Mouse (Mus musculus): ENCODE measurements around the gene Itgb5.

The Itgb5 gene

DNA sequence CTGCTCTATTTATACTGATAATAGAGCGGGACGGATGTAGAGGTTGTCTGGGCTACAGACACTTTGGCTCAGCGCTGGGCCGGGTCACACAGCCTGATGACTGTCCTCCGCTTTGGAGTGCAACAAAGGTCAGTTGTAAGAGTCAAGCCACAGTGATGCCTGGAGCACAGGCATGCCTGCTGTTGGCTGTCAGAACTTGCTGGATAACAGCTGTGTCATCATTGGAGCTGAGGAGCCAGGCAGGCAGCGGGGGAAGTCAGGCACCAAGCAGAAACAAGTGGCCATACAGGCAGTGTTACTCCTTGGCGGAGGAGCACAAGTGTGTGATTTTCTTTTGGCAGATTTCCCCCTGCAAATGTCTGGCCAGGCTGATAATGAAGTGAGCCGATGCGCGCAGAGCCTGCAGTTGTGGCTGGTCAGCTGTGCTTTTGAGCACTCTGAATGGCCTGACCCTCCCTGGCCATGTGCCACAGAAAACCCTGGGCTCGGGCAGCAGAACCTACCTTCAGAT lies 111.9 kb downstream of the Itgb5 start:
- peak; percentile 70 for DNase-seq

DNA sequence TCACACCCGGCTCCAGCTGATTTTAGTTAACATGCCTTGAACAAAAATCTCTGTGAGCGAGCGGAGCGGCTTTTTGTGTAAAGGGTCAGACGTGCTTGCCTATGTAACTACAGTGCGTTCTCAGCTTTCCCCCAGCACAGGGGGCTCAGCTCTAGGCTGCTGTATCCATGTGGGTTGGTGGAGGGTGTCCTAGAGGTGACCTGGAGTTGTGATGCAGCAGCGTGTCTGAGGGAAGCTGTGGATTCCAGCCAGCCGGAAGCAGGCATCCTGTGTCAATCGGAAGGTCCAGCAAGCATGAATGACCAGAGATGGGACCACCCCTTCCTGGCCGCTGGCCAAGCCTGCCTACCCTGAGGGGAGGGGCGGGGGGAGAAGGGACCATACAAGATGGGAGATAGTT lies 112.9 kb downstream of the Itgb5 start:
- peak; percentile 87 to 88 for DNase-seq

DNA sequence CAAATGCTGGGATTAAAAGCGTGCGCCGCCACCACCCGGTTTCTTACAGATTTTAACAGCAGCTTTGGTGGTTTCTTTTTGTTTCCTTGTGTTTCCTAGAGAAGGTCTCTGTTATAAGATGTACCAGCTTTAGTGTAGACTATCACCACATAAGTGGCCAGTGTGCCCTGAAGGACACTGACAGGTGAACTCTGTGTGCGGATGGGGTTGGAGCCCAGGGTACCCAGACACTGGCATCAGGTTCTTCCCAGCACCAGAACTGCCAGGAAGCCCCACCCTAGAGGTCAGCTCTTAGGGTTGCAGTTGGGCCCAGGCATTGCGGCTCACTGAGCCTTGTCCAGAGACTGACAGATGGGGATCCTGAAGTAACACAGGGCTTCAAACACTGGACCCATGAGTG lies 113.9 kb downstream of the Itgb5 start:
- DNase-seq: no peak

DNA sequence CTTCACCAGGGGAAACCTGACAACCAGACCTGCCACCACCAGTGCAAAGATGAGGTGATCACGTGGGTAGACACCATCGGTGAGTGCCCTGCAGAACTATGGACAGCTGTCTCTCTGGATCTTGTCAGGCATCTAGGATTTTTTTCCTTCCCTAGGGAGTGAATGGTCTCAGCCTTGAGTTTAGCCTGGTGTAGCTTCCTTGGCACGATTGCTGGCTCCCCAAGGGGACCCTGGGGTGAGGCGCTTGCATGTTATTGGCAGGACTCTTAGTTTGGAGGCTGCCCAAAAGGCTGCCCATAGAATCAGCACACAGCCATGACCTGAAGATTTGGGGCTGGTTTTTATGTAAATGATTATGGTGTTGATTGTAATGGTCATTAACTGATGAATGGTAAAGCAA lies 114.7 kb downstream of the Itgb5 start:
- no peak for DNase-seq

DNA sequence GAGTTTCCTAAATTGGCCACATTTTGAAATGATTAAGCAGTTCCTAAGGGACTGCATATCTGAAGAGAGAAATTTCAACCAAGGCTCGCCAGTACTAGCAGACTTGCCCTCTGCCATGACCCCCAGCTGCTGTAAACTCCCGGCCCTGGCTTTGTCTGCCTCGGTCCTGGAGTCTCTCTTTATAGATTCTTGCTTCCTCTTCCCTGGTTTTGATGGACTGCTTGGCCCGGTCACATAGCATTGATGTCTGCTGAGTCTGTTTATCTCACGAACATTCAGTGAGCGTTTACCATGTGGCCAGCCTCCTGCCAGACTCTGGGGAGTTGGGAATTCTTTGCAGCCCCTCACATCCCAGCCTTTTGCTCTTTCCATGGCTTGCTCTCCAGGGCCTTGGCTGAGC lies 115.3 kb downstream of the Itgb5 start:
- DNase-seq: peak; percentile 61 to 62

DNA sequence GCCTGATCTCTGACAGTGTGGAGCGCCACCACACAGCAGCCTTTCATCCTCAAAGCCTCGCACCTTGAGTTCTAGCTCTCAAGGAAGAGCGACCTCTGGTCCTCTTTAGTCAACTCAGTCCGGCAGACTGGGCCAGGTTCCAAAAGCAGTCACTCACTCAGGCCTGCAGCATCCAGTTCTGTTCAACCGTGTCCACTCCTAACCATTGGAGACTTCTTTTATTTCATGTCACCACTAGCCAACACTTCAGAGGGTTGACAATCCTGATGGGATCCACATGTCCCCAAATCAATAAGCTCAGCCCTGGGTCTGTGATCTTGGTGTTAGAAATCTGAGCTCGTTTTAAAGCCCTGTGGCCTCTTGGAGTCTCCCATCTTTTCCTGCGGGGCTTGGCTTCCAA lies 116.6 kb downstream of the Itgb5 start:
- DNase-seq: peak; percentile 83 to 84

DNA sequence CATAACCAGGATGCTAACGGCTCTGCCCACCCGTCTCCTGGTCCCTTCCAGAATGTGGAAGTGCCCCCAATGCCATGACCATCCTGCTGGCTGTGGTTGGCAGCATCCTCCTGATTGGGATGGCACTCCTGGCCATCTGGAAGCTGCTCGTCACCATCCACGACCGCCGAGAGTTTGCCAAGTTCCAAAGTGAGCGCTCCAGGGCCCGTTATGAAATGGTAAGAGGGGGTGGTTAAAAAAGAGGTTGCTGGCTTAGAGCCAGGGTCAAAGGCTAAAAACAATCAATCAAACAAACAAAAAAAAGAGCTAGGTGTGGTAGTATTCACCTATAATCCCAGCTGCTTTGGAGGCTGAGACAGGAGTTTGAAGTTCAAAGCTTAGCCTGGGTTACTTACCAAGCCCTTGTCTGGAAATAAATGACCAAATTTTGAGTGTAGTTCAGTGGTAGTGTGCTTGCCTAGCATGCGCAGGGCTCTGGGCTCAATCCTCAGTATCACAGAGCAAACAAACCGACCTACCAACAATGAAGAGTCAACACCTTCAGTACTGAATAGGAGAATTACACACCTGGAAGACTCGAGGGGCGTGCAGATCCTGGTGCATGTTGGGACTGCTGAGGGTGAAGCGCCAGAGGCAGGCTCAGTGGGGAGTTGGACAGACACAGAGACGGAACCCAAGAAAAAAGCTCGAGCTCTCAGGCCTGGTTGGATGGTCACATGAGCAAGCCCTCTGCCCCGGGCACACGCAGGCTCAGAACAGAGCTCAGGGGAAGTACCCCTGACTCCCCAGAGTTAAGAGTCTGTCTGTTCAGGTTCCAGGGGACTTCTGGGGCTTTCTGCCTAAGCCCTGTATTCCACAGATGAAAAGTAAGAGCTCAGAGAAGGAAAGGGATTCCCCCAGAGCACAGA lies 118.5 kb downstream of the Itgb5 start:
- peak; percentile 47 to 60 for DNase-seq

DNA sequence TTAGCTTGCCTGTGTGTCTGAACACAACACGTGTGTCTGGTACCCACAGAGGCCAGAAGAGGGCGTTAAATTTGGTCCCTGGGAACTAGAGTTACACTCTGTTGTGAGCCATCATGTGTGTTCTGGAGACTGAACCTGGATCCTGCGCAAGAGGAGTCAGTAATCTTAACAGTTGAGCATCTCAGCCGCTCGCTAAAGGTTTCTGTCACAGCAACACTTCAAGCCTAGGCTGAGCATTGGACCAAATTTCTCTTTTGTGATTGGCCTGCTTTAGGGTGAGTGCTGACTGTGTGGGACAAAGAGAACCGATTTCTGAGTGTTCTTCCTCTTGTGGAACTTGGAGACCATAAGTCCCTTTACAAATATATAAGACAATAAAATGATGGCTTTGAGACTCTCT lies 120.9 kb downstream of the Itgb5 start:
- DNase-seq: no peak

DNA sequence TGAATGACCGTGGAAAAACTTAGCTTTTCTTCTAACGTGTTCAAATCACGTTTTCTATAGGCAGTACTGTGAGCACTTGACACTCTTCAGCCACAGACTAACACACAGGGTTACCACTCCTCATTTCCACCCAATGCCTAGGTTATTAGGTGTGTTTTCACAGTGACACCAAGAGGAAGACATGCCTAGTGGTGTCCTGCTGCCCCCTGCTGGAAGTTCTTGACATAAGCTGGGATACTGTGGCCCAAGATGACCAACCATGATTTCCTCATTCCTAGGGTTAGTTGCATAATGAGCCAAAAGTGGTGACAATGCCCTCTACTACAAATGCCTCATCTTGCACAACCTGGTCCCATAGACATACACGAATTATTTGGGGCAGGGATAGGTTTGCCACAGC lies 121.4 kb downstream of the Itgb5 start:
- DNase-seq: peak; percentile 93 to 95

DNA sequence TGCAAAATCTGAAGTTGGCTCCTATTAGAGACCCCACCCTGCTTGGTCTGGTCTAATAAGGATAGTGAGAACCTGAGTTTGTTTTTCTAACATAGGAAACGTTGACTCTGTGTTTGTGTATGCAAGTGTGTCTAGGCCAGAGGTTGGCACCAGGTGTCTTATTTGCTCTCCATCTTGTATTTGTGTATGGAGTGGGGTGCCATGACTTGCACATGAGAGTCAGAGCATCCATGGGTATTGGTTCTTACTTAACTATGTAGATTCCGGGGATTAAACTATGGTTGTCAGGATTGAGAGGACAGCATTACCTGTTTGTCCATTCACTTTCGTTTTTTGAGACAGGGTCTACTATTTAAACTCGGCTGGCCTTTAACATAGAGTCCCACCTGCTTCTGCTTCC lies 123.5 kb downstream of the Itgb5 start:
- DNase-seq: no peak

DNA sequence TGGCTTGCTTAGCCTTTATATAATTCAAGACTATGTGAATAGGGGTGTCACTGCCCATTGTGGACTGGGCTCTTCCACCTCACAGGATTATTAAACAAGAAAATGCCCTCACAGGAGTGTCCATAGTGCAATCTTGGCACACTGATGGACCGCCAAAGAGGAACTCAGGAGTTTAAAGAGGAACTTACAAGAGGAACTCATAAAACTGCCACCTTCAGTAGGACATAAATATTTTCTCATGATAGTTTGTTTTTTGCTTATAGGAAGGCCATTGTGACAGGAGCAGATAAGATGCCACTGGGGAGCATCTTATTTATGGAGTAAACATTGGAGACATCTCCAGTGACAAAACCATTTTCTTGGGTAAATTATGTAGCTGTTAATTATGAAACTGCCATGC lies 125.3 kb downstream of the Itgb5 start:
- no peak for DNase-seq

DNA sequence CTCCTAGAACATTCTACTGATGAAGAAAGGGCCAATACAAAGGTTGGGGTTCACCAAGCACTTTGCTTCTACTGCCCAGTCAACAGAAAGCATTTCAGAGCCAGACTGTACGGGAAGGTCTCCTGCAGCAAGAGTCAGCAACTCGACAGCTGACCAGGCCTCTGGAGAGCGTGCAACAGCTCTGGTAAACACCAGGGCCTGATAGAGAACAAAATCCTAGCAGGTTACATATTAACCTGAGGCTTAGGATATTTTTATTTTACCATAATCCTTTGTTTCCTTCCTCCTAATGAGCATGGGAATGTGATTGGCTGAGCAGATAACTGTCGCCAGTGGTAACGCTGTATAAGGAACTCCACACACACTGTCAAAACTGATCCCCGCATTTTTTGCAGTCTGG lies 134.0 kb downstream of the Itgb5 start:
- peak; percentile 59 to 71 for DNase-seq

DNA sequence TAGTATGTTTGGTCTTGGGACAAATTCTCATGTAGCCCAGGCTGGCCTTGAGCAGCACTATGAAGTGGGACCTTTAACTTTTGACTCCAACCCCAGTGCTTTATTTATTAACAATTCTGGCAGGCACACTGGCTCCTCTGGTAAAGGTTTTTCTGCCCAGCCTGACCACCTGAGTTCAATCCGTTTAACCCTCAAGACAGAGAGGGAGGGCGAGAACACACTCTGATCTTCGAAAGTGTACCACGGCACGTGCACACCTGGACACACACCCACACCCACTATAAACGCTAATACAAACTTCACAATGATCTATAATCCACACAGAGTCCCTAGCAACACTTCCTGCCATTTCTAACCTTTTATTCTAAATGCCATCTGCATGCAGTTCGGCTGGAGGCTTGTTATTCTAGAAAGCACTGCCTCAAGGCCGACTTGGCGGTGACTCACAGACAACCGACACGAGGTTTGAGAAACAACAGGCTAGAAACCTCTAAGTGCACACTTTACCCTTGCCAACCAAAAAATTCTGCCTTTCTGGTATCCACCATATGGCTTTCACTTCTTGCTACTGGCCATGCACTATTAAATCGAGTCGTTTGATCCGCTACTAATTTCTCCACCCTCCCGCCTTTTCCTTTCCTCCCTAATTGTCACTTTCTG lies 136.5 kb downstream of the Itgb5 start:
- peak; percentile 40 to 44 for DNase-seq

DNA sequence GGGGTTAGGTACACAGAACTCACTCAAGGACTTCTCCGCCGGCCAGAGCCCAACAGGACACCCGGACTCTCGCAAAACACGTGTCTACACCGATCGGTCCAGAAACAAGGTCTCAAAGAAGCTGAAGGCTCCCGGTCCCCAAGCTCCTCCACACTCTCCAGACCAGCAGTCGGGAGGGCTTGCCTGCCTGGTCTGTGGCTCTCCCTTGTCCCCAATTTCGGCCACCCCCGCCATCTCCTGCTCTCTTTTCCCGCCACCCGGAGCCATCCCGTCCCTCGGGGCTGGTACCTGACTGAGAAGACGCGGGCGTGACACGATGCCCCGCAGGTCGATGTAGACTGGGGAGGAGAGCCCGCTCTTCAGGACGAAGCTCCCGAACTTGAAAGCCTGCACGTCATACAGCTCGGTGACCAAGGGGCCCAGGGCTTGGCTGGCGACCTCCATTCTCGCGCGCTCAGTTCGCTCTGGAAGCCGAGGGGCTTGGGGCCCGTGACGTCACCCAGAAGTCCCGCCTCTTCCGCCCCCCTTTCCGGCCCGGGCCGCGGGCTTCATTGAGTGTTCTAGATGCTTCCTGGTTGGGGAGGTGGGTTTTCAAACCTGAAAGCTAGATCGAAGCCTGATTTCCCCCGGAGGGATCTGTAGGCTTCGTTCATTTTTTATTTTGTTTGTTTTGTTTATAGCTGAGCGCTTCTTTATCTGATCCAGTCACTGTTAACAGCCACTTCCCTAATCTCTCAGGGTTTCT lies 137.2 kb downstream of the Itgb5 start, which contains the start of gene Umps:
Gene Umps, minus strand, starts transcription at position 501 of the 745 bp plus-strand sequence.
- DNase-seq: peak; percentile 80 to 90

DNA sequence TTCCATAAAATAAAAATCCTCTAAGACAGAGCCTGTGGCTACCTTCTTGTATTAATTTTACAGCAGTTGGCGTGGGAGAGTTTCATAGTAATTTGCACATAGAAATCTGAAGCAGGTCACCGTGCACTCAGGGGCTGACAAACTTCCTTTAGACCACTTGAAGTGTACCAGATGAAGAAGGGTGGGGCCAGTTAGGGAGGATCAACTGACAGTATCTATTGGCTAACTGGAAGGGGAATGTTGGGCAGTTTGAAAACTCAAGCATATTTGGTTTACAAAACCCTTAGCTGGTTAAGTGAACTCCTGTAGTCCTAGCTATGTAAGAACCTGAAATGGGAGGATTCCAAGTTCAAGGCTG lies 137.8 kb downstream of the Itgb5 start:
- no peak for DNase-seq

DNA sequence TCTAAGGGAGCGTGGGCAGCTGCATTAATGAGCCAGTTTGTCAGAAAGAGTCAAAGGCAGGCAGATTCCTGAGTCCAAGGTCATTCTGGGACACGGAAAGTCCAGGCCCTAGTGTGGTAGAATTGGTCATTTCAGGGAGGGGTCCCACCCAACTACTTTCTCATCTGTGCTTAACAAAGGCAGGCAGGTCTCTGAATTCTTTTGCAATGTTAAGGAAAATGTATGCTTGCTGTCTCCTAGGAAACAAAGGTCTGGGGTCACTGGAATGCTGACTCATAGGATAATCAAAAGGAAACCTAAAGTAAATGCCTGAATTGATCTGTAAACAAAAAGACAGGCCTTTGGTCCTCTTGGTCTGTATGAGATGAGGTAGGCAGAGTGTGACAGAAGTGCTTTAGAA lies 150.4 kb downstream of the Itgb5 start:
- no peak for DNase-seq

DNA sequence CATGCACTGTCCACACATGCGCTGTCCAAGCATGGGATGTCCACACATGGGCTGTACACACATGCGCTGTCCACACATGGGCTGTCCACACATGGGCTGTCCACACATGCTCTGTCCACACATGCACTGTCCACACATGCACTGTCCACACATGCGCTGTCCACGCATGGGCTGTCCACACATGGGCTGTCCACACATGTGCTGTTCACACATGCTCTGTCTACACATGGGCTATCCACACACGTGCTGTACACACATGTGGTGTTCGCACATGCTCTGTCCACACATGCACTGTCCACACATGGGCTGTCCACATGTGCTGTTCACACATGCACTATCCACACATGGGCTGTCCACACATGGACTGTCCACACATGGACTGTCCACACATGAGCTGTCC lies 154.2 kb downstream of the Itgb5 start:
- DNase-seq: no peak

DNA sequence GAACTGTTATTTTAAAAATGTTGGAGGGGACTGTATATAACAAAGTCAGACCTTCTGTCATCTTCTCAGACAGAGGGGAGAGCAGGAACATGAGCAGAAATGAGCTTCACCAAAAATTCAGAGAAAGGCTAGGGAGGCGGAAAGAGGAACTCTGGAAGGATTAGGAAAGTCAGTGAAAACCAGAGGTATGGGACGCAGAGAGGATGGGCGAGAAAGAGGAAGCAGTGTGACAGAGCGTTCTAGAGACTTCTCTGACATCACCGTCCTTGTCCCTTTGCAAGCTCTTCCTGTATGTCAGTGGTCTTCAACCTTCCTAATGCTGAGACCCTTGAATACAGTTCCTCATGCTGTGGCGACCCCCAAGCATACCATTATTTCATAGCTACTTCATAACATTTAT lies 155.9 kb downstream of the Itgb5 start:
- no peak for DNase-seq

DNA sequence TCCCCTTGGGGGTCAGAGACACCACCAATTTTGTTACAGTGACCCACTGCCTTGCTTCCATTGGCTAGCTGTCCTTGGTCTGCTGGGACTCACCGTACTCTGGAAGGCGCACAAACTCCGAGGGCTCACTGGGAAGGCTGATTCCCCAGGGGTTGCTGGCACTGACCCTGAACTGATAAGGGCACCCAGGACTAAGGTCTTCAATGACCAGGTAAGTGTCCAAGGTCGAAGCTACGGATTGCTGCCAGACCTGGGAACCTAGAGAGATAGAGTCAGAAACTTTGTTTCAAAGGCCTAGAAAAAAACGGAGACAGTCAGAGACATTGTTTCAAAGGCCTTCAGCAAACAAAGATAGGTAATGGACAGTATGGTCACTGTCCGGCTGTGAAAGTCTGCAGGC lies 157.5 kb downstream of the Itgb5 start:
- no peak for DNase-seq

DNA sequence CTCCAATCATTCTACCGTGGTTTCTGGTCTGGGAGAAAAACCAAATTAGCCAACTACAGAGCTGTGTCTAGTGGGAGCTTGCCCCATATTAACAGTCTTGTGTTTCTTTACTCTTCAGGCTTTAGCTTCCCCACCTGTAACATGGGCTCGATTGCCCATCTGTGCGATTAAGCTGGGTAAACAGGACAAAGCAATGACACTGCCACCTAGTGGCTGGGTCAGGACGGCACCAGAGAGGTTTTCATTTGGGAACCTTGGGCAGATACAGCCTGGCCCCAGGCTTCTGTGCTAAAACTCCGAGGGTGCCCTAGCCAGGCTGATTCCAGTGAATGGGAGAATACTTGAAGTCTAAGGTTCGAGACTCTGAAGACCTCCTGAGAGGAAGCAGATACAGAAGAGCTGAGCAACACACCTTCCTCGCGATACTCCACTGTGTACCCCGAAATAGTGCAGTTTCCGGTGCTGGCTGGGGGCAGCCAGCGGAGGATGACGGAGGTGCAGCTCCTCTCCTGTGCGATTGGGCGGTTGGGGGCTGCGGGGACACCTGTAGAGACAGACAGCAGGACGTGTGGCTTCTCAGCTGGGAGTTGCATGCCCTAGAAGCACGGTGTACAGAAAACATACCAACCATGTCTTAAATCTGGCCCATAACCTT lies 159.0 kb downstream of the Itgb5 start:
- DNase-seq: peak; percentile 62 to 84

DNA sequence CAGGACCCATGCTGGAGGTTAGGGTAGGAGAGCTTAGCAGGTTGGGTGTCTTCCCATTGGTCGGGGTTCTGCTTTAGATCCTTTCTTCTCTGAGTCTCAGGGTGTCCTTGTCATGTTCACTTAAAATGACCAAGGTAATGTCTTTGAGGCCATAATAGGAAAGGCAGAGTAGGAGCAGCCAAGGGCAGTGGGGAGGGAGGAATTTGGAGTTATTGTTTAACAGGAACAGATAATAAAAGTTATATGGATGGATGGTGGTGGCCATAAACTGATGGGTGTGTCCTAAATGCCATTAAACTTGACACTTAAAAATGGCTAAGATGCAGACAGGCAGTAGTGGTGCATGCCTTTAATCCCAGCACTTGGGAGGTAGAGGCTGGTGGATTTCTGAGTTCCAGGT lies 159.6 kb downstream of the Itgb5 start:
- peak in 1 of 2 experiments; percentile 18 for DNase-seq

DNA sequence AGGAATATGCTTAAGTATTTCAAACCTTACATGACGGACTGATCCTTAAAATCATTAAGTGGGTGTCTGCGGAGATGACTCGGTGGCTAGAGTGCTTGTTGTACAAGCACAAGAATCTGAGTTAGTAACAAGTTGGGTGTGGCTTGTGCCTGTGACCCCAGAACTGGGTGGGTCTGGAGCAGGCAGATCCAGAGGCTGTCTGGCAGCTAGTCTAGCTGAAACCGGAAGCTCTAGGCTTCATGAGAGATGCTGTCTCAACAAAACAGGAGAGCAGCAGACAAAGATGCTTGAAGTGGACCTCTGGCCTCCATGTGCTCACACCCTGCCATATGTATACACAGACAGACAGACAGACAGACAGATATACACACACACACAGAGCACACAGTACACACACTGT lies 161.2 kb downstream of the Itgb5 start:
- DNase-seq: no peak

DNA sequence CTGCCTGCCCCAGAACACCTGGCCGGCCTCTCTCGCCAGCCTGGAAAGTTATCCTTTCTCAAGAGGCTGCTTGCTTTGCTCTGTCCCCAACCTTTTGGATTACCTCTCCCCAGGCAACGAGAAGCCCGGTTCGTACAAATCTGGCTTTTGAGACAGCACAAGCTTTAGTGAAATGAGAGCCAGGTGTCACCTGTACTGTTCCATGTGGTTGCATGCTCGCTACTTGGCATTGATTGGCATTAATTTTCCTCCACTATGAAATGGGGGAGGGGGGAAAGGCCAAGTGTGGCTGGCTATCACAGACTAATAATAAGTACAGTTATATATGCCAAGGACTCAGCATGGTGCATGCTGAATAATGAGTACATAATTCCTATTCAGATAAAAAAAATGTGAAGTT lies 164.9 kb downstream of the Itgb5 start:
- no peak for DNase-seq
